Mouse (Mus musculus) T-cell, adult 2 months (primary cell): ENCODE results near the gene D7Ertd443e.

Experiments used
- DNase-seq: peaks from one replicate; pipeline ENCODE4 v3.0.0; 2022; ENCODE audit warnings: low spot score

Gene D7Ertd443e

GRCm38 (mm10) chr7:134289126-134289525 is 96.3 kb downstream of the D7Ertd443e start:
- no peak for DNase-seq

DNA sequence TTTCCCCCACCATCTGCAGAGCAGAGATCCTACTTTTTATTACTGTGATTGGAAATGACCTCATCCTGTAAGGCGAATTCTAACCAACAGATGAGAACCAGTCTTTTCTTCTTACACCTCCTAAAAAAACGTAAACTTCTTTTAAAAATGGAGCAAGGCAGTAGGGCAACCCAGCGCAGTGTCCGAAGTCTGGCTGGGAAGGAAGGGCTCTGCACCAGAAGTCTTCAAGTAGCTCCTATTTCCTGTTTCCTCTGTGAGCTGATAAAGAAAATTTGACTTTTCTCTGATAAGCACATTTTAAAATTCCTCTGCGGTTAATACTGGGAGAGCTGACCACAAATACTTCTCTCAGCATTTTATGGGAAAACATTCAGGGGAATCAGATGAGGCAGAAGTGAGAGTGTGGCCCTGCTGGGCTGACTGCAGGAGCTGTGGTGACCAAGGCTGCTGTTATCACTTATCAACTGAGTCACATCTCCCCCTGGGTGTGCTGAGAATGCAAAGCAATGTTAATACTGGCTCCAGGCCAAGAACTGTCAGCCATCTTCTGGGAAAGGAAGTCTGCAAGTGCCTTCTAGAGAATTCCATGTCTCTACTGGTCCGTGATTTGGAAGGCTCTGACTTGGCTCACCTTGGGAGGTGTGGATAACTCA is 97.8 kb downstream of the D7Ertd443e start:
- no peak for DNase-seq

DNA sequence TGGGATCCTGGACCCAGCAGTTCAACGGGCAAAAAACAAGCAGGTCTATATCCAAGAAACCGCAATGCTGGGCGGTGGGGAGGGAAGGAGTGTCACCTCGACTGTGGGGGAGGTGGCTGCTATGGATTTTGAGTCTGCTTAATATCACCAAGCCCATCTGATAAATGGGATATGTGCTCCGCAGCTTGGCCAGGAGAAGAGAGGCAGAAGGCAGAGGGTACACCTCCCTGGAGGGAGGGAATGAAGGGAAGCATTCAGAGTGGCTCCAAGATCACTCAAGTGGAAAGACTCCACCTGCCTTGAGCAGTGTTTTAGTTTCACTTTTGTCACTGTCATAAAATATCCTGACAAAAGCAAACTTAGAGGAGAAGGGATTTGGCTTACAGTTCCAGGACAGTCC is 112.5 kb downstream of the D7Ertd443e start:
- DNase-seq, result no peak

GRCm38 (mm10) chr7:134272421-134272820 is 113.0 kb downstream of the D7Ertd443e start:
- no peak for DNase-seq

- DNase-seq, result no peak
Measured at GRCm38 (mm10) chr7:134265783-134266182, 119.7 kb downstream of the D7Ertd443e start.

GRCm38 (mm10) chr7:134263146-134263906 is 122.1 kb downstream of the D7Ertd443e start:
- no peak for DNase-seq

- no peak for DNase-seq
Measured at GRCm38 (mm10) chr7:134261003-134261701, 124.3 kb downstream of the D7Ertd443e start.

GRCm38 (mm10) chr7:134250273-134250870 is 135.1 kb downstream of the D7Ertd443e start:
- no peak for DNase-seq

DNA sequence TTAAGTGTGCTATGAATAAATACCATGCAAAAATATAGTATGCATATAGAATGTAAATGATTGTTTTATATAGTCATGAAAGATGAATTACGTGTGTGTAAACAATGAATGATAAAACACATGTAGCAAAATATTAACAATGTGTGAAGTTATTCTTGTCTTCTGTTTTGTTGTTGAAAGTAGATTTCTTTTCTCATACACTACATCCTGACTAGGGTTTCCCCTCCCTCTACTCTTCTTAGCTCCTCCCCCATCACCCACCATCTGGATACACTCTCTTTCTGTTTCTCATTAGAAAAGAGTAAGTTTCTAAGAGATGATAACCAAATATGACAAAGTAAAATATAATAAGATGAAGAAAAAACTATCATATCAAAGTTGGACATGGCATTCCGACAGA is 137.4 kb downstream of the D7Ertd443e start:
- DNase-seq, result no peak

DNA sequence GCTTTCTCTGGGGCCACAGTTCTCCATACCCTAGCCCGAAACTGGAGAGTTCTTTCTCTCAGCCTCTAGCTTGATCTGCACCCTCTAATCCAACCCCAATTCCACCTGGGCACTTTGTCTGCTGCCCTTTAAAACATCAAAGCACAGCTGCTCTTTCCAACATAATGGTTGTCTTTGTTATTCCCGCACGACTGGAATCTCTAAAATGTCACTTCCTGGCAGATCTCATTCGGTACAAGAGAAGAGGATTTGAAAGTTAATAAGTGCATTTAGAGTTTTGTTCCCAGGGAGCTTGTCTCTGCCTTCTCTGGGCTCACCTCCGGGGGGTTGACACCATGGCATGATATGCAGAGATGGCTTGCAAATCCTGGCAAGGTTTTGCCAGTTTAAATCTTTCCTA is 138.8 kb downstream of the D7Ertd443e start:
- no peak for DNase-seq

DNA sequence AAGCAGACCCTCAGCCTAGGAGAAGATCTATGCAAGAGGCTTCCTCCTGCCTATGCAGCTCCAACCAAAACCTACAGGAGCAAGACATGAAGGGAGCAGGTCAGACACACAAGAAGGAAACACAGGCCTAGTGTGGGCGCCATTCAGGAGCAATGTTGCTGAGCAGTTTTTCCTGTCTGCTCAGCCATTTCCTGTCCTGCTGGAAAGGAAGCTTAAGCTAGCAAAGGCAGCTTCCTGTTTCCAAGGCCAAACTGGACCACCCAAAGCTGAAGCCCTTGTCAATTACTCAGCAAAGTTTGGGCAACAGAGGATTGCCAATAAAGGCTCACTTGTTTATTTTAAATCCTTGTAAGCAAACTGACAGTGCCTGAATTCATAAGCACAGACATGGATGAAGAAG is 142.7 kb downstream of the D7Ertd443e start:
- no peak for DNase-seq

- DNase-seq, result no peak
Measured at GRCm38 (mm10) chr7:134241212-134241611, 144.2 kb downstream of the D7Ertd443e start.

- no peak for DNase-seq
Measured at GRCm38 (mm10) chr7:134240579-134240978, 144.9 kb downstream of the D7Ertd443e start.

DNA sequence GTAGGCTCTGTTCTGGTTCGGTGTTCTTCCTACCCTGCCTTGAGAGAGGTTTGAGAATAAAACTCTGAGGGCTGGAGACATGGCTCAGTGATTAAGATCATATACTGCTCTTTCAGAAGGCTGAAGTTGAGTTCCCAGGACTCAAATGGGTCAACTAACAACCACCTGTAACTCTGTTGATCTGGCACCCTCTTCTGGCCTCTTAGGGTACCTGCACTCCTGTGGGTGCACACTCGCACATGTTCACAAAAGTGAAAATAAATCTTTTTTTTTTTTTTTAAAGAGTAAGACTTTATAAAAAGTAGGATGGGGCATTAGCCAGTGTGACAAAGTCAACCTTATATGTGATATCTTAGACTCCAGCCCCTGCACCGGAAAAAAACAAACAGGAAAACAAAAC is 146.6 kb downstream of the D7Ertd443e start:
- DNase-seq, result no peak

GRCm38 (mm10) chr7:134237356-134237755 is 148.1 kb downstream of the D7Ertd443e start:
- DNase-seq, result no peak

DNA sequence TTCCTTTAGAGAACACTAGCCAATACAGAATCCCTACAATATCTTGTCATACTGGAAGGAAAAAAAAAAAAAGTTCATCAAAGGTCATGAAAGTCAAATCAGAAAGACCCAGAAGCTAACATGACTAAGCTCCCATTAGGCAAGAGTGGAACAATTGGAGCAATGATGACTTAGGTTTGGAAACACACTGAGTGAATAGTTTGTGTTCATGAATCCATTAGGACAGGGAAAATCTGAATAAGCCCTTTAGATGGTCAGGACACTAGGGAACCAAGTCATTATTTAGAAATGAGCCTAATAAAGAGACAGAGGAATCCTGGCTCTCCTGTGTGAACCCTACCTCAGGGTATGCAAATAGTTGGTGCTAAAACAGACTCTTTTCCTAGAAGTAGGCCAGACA is 148.7 kb downstream of the D7Ertd443e start:
- no peak for DNase-seq

DNA sequence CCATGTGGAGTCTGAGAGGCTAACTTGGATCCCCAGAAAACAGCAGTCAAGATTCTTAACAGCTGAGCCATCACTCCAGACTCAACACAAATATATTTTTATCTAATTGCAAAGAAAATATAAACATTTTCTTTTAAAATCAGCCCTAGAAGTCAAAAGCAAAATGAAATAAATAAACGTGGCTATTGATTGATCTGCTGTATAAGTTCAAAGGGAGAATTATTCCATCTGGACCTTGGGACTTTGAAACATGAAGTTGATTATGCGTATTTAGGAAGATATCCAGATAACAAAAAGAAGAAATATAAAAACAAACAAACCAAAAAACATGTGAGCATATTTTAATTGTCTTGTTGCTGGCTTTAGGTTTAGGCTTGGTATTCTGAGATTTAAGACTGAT is 149.9 kb downstream of the D7Ertd443e start:
- DNase-seq, result no peak

DNA sequence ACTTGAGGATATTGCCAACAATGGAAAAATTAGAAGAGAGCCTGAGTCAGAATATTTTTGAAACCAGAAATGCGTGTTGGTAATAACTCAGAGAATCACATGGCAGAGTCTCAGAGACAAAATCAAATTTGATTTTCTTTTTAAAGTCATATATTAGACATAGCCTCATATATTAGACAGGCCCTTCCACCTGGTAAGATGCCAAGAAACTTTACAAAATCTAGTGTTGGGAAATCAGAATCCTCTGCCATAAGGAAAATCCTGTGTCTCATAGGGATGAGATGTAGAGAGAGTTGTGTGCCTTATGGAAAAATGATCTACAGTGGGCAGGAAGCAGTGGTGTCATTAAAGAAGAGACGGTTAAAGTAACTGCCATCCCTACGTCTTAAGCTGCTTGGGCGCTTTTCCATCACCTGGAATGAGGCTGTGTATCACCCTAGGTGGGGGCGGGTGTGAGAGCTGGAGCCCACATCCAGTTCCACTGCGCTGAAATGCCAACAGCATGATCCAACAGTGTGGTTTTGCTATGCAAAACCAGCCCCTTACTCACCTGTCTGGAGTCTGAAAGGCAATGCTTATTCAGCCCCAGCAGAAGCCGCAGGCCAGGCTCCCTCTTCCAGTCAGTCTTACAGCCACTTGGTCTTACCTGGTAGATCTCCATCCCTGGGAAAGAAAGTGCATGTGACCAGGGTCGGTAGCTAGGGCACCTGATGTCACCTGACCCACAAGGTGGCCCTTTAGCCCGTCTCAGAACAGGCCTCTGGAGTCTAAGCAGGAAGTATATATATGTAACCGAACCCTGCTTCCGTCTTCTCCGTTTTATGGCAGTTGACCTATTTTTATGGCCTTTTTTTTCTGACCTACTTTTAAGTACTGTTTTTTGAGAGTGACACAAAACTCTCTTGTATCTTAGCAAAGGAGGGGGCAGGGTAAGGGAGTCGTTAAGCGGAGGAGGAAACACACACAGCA is 153.8 kb downstream of the D7Ertd443e start, which contains the start of gene Adam12:
Gene Adam12 (minus strand): TSS at position 769 of the 969 bp plus-strand sequence.
- DNase-seq, result no peak

DNA sequence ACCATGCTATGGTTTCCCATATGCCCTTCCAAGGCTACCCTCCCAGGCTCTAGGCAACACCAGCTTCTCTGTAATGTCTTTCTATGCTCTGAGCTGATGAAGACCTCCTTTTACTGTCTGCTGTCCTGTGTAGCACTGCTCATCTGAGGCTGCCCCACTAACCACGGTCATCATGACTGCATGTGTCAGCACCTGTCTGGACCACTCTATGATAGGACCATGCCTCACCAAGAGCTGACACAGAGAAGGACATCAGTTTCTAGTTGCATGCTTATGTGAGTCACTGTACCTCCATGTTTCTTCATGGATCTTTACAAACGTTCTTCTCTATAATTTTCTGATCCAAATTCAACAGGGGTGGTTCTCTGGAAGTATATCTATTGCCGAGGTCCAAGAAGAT is 154.8 kb downstream of the D7Ertd443e start:
- DNase-seq, result no peak

DNA sequence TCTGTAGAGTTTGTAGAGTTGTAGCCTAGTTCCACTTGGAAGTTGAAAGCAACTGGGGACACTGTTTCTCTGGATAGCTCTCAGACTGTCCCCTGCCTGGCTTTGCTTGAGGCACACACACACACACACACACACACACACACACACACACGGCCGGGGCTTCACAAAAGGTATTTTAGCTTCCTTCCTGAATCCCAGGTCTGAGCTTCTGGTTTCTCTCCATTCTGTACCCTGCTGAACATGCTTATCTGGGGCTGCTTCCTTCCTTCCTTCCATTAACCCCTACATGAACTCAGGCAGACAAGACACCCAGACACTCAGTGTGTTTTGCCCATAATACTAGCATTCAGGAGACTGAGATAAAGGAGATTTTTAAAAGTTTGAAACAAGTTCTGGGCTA is 155.6 kb downstream of the D7Ertd443e start:
- no peak for DNase-seq

DNA sequence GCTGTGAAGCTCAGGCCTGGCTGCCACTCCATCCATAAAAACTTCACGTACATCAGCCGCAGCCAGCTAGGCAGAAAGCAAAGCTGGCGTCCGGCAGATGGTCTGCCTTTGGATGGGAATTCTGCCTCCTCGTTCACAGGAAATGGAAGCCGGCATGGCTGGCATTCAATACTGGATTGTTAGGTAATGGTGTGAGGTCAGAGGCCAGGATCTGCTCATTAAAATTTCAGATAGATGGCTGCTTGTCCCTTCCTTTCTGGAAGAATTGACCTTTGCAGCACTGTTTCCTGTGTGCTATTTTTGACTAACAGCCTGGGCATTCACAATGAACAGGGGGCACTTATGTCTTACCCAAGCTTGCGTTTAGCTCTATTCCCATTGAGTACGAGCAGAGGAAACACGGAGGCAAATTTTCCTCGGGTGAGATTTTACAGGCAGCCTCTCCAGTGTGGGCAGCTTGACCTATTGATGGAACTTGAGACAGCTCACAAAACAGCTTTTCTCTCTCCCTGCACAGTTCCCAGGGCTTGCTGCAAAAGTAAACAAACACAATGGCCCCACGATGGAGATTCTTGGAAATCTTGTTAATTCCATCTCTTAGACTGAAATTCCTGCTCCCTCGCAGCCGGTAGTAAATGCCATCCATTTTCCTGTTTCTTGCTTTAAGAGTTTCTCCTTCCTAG is 157.5 kb downstream of the D7Ertd443e start:
- DNase-seq, result no peak
